Mouse (Mus musculus) MEL (cell line): Measurements from ENCODE around the gene Ifit3b. TPM values are rescaled to one million over a fixed set of nuclear protein-coding genes. Genes with fewer than 3 reads are reported as not detected.
"Not testable (repeated sequence)": the region's sequence is repeated elsewhere in the genome, so short reads cannot be mapped to it uniquely, and the experiment has no call there.

Experiments used
- DNase-seq: peaks from one replicate; pipeline ENCODE4 v3.0.0; 2011; ENCODE audit warnings: low read depth, low spot score
- H3K27ac ChIP-seq: 2 replicates; pipeline ENCODE4 v1.5.1; 2012; ENCODE audit warnings: low read depth, mild to moderate bottlenecking, control low read depth, low read length, moderate library complexity; ENCODE audit not compliant: control insufficient read depth
- H3K27me3 ChIP-seq, 2 experiments: fragments of 150-350 bp in 1 of 2; sonication (generic) in 1 of 2; 2 replicates each; pipeline ENCODE4 v1.6.1; 2012; ENCODE audit warnings: low read length in 2 of 2, mild to moderate bottlenecking in 2 of 2, improper control_type of control experiment in 1 of 2, moderate library complexity in 1 of 2; ENCODE audit not compliant: insufficient read depth in 2 of 2, control insufficient read depth in 1 of 2
- H3K36me3 ChIP-seq, 2 experiments: 2 replicates each; pipeline ENCODE4 v1.6.1; 2012 to 2014; ENCODE audit warnings: low read length in 2 of 2, improper control_type of control experiment in 1 of 2, inconsistent platforms in 1 of 2, mild to moderate bottlenecking in 1 of 2; ENCODE audit not compliant: insufficient read depth in 2 of 2, control insufficient read depth in 1 of 2
- H3K4me1 ChIP-seq, 2 experiments: fragments of 150-350 bp in 1 of 2; sonication (generic) in 1 of 2; 2 replicates each; pipeline ENCODE4 v1.6.1; 2012; ENCODE audit warnings: low read length in 2 of 2, improper control_type of control experiment in 1 of 2, mild to moderate bottlenecking in 1 of 2; ENCODE audit not compliant: insufficient read depth in 2 of 2, control insufficient read depth in 1 of 2
- H3K4me3 ChIP-seq, 2 experiments: fragments of 150-350 bp in 1 of 2; sonication (generic) in 1 of 2; 2 replicates each; pipeline ENCODE4 v1.5.1; 2012; ENCODE audit warnings: low read depth in 2 of 2, low read length in 2 of 2, mild to moderate bottlenecking in 2 of 2, moderate library complexity in 2 of 2, control low read depth in 1 of 2, improper control_type of control experiment in 1 of 2; ENCODE audit not compliant: control insufficient read depth in 1 of 2, insufficient read depth in 1 of 2
- H3K79me2 ChIP-seq: 2 replicates; pipeline ENCODE4 v1.6.1; 2012; ENCODE audit warnings: mild to moderate bottlenecking, low read length, moderate library complexity; ENCODE audit not compliant: control insufficient read depth, poor library complexity, insufficient read depth
- H3K9ac ChIP-seq: 2 replicates; pipeline ENCODE4 v1.6.1; 2012; ENCODE audit warnings: low read depth, mild to moderate bottlenecking, control low read depth, low read length, moderate library complexity; ENCODE audit not compliant: control insufficient read depth, poor library complexity, severe bottlenecking
- H3K9me3 ChIP-seq: fragments of 150-350 bp; sonication (generic); replicated peaks from 2 replicates; pipeline ENCODE4 v1.6.1; 2012; ENCODE audit warnings: mild to moderate bottlenecking, low read length, improper control_type of control experiment, moderate library complexity; ENCODE audit not compliant: insufficient read depth
- BHLHE40 ChIP-seq: IDR thresholded peaks from 2 replicates; pipeline ENCODE4 v1.6.1; 2012; ENCODE audit warnings: low read depth, mild to moderate bottlenecking, inconsistent platforms, low read length, improper control_type of control experiment, borderline replicate concordance
- CHD2 ChIP-seq: IDR thresholded peaks from 2 replicates; pipeline ENCODE4 v1.6.1; 2011; ENCODE audit warnings: low read length, improper control_type of control experiment
- ELF1 ChIP-seq: IDR thresholded peaks from 2 replicates; pipeline ENCODE4 v1.6.1; 2014; ENCODE audit warnings: low read depth, mild to moderate bottlenecking, inconsistent platforms, low read length, improper control_type of control experiment, moderate library complexity
- EP300 ChIP-seq, 2 experiments: IDR thresholded peaks; 2 replicates each; pipeline ENCODE4 v1.6.1; 2011; ENCODE audit warnings: improper control_type of control experiment in 2 of 2, low read length in 2 of 2, low read depth in 1 of 2, mild to moderate bottlenecking in 1 of 2
- ETS1 ChIP-seq: IDR thresholded peaks from 2 replicates; pipeline ENCODE4 v1.6.1; 2012; ENCODE audit warnings: low read depth, mild to moderate bottlenecking, inconsistent platforms, low read length, improper control_type of control experiment, moderate library complexity
- GATA1 ChIP-seq: IDR thresholded peaks from 2 replicates; pipeline ENCODE4 v1.6.1; 2011; ENCODE audit warnings: low read depth, low read length, improper control_type of control experiment
- HCFC1 ChIP-seq: IDR thresholded peaks from 2 replicates; pipeline ENCODE4 v1.6.1; 2012; ENCODE audit warnings: low read depth, mild to moderate bottlenecking, inconsistent platforms, low read length, improper control_type of control experiment, moderate library complexity
- MAX ChIP-seq: IDR thresholded peaks from 2 replicates; pipeline ENCODE4 v1.6.1; 2011; ENCODE audit warnings: low read length, improper control_type of control experiment
- MAZ ChIP-seq: IDR thresholded peaks from 2 replicates; pipeline ENCODE4 v1.6.1; 2012; ENCODE audit warnings: low read depth, mild to moderate bottlenecking, inconsistent platforms, low read length, improper control_type of control experiment
- MEF2A ChIP-seq: IDR thresholded peaks from 2 replicates; pipeline ENCODE4 v1.6.1; 2014; ENCODE audit warnings: low read depth, mild to moderate bottlenecking, inconsistent platforms, low read length, improper control_type of control experiment; ENCODE audit not compliant: poor library complexity, insufficient replicate concordance, severe bottlenecking; ENCODE audit errors: extremely low read depth
- MXI1 ChIP-seq: IDR thresholded peaks from 2 replicates; pipeline ENCODE4 v1.6.1; 2011; ENCODE audit warnings: mild to moderate bottlenecking, low read depth, low read length, improper control_type of control experiment
- MYC ChIP-seq: IDR thresholded peaks from 2 replicates; pipeline ENCODE4 v1.6.1; 2011; ENCODE audit warnings: low read depth, mild to moderate bottlenecking, low read length, improper control_type of control experiment, moderate library complexity
- NELFE ChIP-seq: IDR thresholded peaks from 2 replicates; pipeline ENCODE4 v1.6.1; 2011; ENCODE audit warnings: low read depth, low read length, improper control_type of control experiment
- POLR2AphosphoS5 ChIP-seq: IDR thresholded peaks from 2 replicates; pipeline ENCODE4 v1.6.1; 2012; ENCODE audit warnings: low read depth, borderline replicate concordance, mild to moderate bottlenecking, inconsistent platforms, low read length, moderate library complexity, mixed read lengths
- RCOR1 ChIP-seq: IDR thresholded peaks from 2 replicates; pipeline ENCODE4 v1.6.1; 2012; ENCODE audit warnings: low read depth, mild to moderate bottlenecking, inconsistent platforms, low read length, improper control_type of control experiment
- SIN3A ChIP-seq: IDR thresholded peaks from 2 replicates; pipeline ENCODE4 v1.6.1; 2012; ENCODE audit warnings: low read length, improper control_type of control experiment, inconsistent platforms
- TAL1 ChIP-seq: IDR thresholded peaks from 2 replicates; pipeline ENCODE4 v1.6.1; 2012; ENCODE audit warnings: mild to moderate bottlenecking, inconsistent platforms, low read length, moderate library complexity, mixed read lengths
- TBP ChIP-seq: IDR thresholded peaks from 2 replicates; pipeline ENCODE4 v1.8.0; 2011; ENCODE audit warnings: low read depth, low read length, improper control_type of control experiment
- TCF12 ChIP-seq: IDR thresholded peaks from 2 replicates; pipeline ENCODE4 v1.6.1; 2014; ENCODE audit warnings: low read depth, mild to moderate bottlenecking, inconsistent platforms, low read length, improper control_type of control experiment, moderate library complexity
- UBTF ChIP-seq: IDR thresholded peaks from 2 replicates; pipeline ENCODE4 v1.6.1; 2012; ENCODE audit warnings: low read depth, mild to moderate bottlenecking, inconsistent platforms, low read length, improper control_type of control experiment, moderate library complexity, borderline replicate concordance; ENCODE audit not compliant: insufficient read depth
- ZKSCAN1 ChIP-seq: IDR thresholded peaks from 2 replicates; pipeline ENCODE4 v1.6.1; 2012; ENCODE audit warnings: low read depth, mild to moderate bottlenecking, inconsistent platforms, low read length, improper control_type of control experiment, moderate library complexity
- ZMIZ1 ChIP-seq: IDR thresholded peaks from 2 replicates; pipeline ENCODE4 v1.6.1; 2012; ENCODE audit warnings: low read depth, mild to moderate bottlenecking, inconsistent platforms, low read length, improper control_type of control experiment, moderate library complexity
- polyA plus RNA-seq, 2 experiments: library from polyadenylated mRNA; stranded (reverse) in 1 of 2; unstranded in 1 of 2; fragments of >175 nt in 1 of 2; fragments of >200 nt in 1 of 2; gene quantifications; 2 replicates each; pipeline versions ENCODE4 v1.2.1 to v1.2.4; 2012; ENCODE audit warnings: low replicate concordance in 2 of 2, low read depth in 1 of 2; ENCODE audit not compliant: insufficient read length in 2 of 2, insufficient read depth in 1 of 2, missing spikeins in 1 of 2
- total RNA-seq: library from RNA; depleted of rRNA; stranded (reverse); fragments of 300-350 nt; gene quantifications from 2 replicates; pipeline ENCODE4 v1.2.3, GENCODE M21; 2012; rRNA removed

The Ifit3b gene
- not detected in 2 replicates for total RNA-seq
- polyA plus RNA-seq, result not detected

- not testable (repeated sequence) for H3K4me3 ChIP-seq, DNase-seq, H3K9ac ChIP-seq, H3K27ac ChIP-seq, H3K9me3 ChIP-seq, H3K79me2 ChIP-seq, H3K4me1 ChIP-seq, H3K36me3 ChIP-seq, H3K27me3 ChIP-seq
Observed at GRCm38 (mm10) chr19:34607237-34608051, at the start of gene Ifit3b. Ifit3b (plus strand) TSS chr19:34607970.

GRCm38 (mm10) chr19:34562556-34562955, 45.2 kb upstream of the Ifit3b start:
- Histone ChIP-seq H3K4me3 (no peak overlapping the region), H3K9ac (no peak overlapping the region), H3K27ac (peak overlapping the region; percentile 60), H3K79me2 (no peaks in the 10 kb centered on the region), H3K9me3 (no peaks in the 10 kb centered on the region), H3K36me3 (peaks cover 0 to 20% of the 10 kb centered on the region in 2 experiments; a peak in 2 of 4 replicates), H3K4me1 (peaks cover 0 to 16% of the 10 kb centered on the region in 2 experiments; a peak in 2 of 4 replicates), H3K27me3 (peaks cover 0 to under 1% of the 10 kb centered on the region in 2 experiments; a peak in 1 of 4 replicates)
- TF ChIP-seq MXI1, result peak; percentile 43; the same call in 1 of the 2 replicates
- TF ChIP-seq SIN3A, result peak; percentile 63
- TF ChIP-seq HCFC1, result 0 out of 2 replicates have a peak, but pooled peaks have one; percentile 57
- no peak for TF ChIP-seq UBTF
- no peak for TF ChIP-seq MAZ
- TF ChIP-seq BHLHE40, result peak; percentile 65; the same call in 1 of the 2 replicates
- 0 out of 2 replicates have a peak, but pooled peaks have one; percentile 42 for TF ChIP-seq TBP
- no peak for TF ChIP-seq POLR2AphosphoS5
- TF ChIP-seq MAX, result peak; percentile 58; the same call in 1 of the 2 replicates
- TF ChIP-seq CHD2, result no peak
- peak; percentile 69 for TF ChIP-seq RCOR1
- peak; percentile 65; the same call in 1 of the 2 replicates for TF ChIP-seq TCF12
- TF ChIP-seq NELFE, result no peak; the same call in 1 of the 2 replicates
- peak; percentile 63 for TF ChIP-seq TAL1
- TF ChIP-seq GATA1, result peak; percentile 84
- no peak for TF ChIP-seq MEF2A
- no peak for TF ChIP-seq ZKSCAN1
- peak; percentile 62; the same call in 1 of the 2 replicates for TF ChIP-seq ELF1
- TF ChIP-seq ETS1, result peak; percentile 67
- no peak for TF ChIP-seq ZMIZ1
- 0 out of 2 replicates have a peak, but pooled peaks have one; percentile 51 for TF ChIP-seq MYC
- TF ChIP-seq EP300 (IDR thresholded peaks at IDR 0.05; ENCODE audit: low read depth in 1 of 2, low read length in 2 of 2), result peak; percentile 80 to 82
- DNase-seq, result peak; percentile 87
